Mouse (Mus musculus) liver, embryonic 11.5 days (tissue): ENCODE measurements around the gene Hist1h1e. TPM values are rescaled to one million over a fixed set of nuclear protein-coding genes. Genes with fewer than 3 reads are reported as not detected.
"Not testable (repeated sequence)": the region's sequence is repeated elsewhere in the genome, so short reads cannot be mapped to it uniquely, and the experiment has no call there.

Experiments
- ATAC-seq: fragments of 200-750 bp; cut with Nextera tagmentation; replicated peaks from 2 replicates; pipeline ENCODE4 v1.8.0; 2017; ENCODE audit warnings: moderate number of reproducible peaks, mild to moderate bottlenecking, moderate TSS enrichment, moderate library complexity; ENCODE audit not compliant: low FRiP score
- DNase-seq: peaks from one replicate; pipeline ENCODE4 v3.0.0-alpha.2; 2017; ENCODE audit warnings: low spot score
- H3K27ac ChIP-seq: fragments of 300-500 bp; sonication (generic); 2 replicates; pipeline ENCODE4 v1.5.1; 2014; ENCODE audit warnings: mild to moderate bottlenecking, low read depth, low read length, control low read depth
- H3K27me3 ChIP-seq: fragments of 300-500 bp; sonication (generic); replicated peaks from 2 replicates; pipeline ENCODE4 v1.6.1; 2014; ENCODE audit warnings: low read length, mixed read lengths; ENCODE audit not compliant: control insufficient read depth, insufficient read depth
- H3K36me3 ChIP-seq: fragments of 300-500 bp; sonication (generic); 2 replicates; pipeline ENCODE4 v1.6.1; 2014; ENCODE audit warnings: mild to moderate bottlenecking, low read length, moderate library complexity, mixed read lengths; ENCODE audit not compliant: control insufficient read depth, insufficient read depth
- H3K4me1 ChIP-seq: fragments of 300-500 bp; sonication (generic); replicated peaks from 2 replicates; pipeline ENCODE4 v1.6.1; 2014; ENCODE audit warnings: low read length, mixed read lengths; ENCODE audit not compliant: control insufficient read depth, insufficient read depth
- H3K4me2 ChIP-seq: fragments of 300-500 bp; sonication (generic); 2 replicates; pipeline ENCODE4 v1.6.1; 2014; ENCODE audit warnings: mild to moderate bottlenecking, control low read depth, moderate library complexity
- H3K4me3 ChIP-seq: fragments of 300-500 bp; sonication (generic); 2 replicates; pipeline ENCODE4 v1.5.1; 2014; ENCODE audit warnings: low read depth, low read length, control low read depth
- H3K9ac ChIP-seq: fragments of 300-500 bp; sonication (generic); 2 replicates; pipeline ENCODE4 v1.6.1; 2014; ENCODE audit warnings: low read depth, low read length, control low read depth
- H3K9me3 ChIP-seq: fragments of 300-500 bp; sonication (generic); 2 replicates; pipeline ENCODE4 v1.6.1; 2016; ENCODE audit warnings: low read length, inconsistent platforms, mixed read lengths; ENCODE audit not compliant: control insufficient read depth
- WGBS: fragments of 180-500 bp; shearing (Covaris S2); extraction: QIAGEN DNeasy Blood & Tissue Kit; methylation state at CpG from one replicate; pipeline ENCODE4 v1.1.7; 2014; 5-methylcytosine and 5-hydroxymethylcytosine counted together
- microRNA-seq: library from miRNA; unstranded; fragments of <30 nt; microRNA quantifications from one replicate; pipeline ENCODE4, GENCODE M21; 2017; ENCODE audit warnings: borderline number of aligned reads
- polyA plus RNA-seq: library from polyadenylated mRNA; unstranded; fragments of >200 nt; fragmentation: Nextera tagmentation; extraction: Ambion mirVana; gene quantifications from 2 replicates; pipeline ENCODE4 v1.2.1, GENCODE M21; 2014

Gene Hist1h1e
- polyA plus RNA-seq, 1 experiment from 2014 or later: 21.2 TPM

DNA sequence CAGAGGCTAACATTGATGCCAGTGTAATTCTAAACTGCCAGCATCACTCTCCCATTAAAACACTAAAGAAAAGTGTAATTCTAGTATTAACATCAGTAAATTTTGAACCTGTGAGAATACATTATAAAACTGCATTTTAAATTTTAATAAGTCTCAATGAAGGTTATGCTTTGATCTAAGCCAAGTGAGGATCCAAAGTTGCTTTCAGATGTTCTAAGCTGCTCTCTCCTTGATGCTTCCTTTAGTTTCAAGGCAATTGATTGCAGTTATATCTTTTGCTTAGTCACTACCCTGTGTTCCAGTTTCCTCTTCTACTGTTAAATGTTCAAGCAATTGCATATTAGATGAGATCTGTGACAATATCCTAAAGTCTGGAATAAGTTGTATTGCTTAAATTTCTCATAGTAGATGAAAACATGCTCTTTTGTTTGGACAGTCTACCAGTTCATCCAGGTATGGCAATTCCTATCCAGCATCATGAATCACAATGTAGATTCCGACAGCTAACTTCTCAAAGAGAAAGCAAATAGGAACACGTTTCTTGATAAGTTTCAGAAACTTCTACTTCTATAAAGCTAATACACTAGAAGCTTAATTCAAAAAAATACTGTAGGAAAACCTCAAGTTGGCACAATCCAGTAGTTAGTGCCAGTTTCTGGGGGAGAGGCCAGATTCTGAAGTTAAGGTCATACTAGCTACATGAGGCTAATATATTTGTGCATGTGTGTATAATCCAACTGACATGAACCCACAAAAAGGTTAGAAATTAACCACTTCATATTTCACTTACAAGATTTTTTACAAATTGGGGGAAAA is 49.9 kb downstream of the Hist1h1e start:
- Histone ChIP-seq H3K36me3 (no peaks in the 10 kb centered on the region), H3K4me1 (peaks cover 7% of the 10 kb centered on the region), H3K27me3 (no peaks in the 10 kb centered on the region), H3K9me3 (no peaks in the 10 kb centered on the region), H3K4me3 (peak overlapping the region; percentile 50), H3K9ac (peak overlapping the region; percentile 79), H3K27ac (peak overlapping the region; percentile 98), H3K4me2 (peak overlapping the region; percentile 73)
- 32% methylated on average over 2 of the region's 2 CpGs for WGBS
- ATAC-seq (no peak), DNase-seq (no peak)

DNA sequence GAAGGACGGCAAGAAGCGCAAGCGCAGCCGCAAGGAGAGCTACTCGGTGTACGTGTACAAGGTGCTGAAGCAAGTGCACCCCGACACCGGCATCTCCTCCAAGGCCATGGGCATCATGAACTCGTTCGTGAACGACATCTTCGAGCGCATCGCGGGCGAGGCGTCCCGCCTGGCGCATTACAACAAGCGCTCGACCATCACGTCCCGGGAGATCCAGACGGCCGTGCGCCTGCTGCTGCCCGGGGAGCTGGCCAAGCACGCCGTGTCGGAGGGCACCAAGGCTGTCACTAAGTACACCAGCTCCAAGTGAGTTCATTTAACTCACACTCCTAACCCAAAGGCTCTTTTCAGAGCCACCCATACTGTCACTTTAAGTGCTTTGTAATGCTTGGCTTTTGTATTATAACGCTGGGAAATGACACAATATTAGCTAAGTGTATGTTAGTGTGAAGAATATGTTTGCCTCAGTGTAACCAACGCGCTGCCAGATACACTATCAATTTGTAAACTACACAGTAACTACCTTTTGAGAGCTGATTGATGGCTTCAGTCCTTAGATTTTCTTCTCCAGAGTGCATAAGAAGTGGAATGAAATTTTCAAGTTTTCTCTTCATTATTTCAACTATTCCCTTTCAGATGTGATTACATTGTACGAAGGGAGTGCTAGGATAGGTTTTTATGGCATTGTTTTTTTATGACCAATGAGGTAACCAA is 50.7 kb downstream of the Hist1h1e start:
- peak; percentile 10 for ATAC-seq
- under 1% methylated on average over 9 of the region's 34 CpGs for WGBS
- H3K27me3 ChIP-seq, DNase-seq, H3K36me3 ChIP-seq, H3K4me1 ChIP-seq, H3K9me3 ChIP-seq: not testable (repeated sequence)
- H3K4me3 ChIP-seq: peak overlapping the region; percentile 50
- H3K4me2 ChIP-seq: peak overlapping the region; percentile 73
- H3K27ac ChIP-seq: peak overlapping the region; percentile 98
- peak overlapping the region; percentile 79 for H3K9ac ChIP-seq

DNA sequence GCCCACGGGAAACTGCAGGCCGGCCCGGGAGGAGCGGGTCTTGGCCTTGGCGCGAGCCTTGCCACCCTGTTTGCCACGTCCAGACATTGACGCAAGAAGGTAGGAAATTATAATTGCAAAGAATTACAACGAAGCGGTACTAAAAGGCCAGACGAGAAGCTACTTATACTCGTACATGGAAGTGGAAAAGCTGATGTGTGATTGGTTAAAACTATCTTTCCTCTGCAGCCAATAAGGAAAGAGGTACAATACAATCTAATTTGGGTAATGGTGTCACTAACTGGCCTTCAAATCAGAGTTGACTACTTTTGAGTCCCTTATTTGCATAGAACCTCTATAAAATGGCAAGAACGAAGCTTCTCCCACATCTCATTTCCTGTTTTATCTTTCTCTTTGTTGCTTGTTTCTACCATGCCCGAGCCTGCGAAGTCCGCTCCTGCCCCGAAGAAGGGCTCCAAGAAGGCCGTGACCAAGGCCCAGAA is 51.3 kb downstream of the Hist1h1e start, which contains the start of the genes Hist1h2ae and Hist1h2bg:
Hist1h2ae (minus strand) TSS at position 199 of the 482 bp plus-strand sequence.
Hist1h2bg (plus strand) TSS at position 375 of the 482 bp plus-strand sequence.
- peak within 1 kb of the TSS; percentile 98 for H3K27ac ChIP-seq
- peak within 1 kb of the TSS; percentile 50 for H3K4me3 ChIP-seq
- no peaks in the 10 kb centered on the region for H3K9me3 ChIP-seq
- DNase-seq (peak; percentile 77), ATAC-seq (peak; percentile 82)
- peak within 1 kb of the TSS; percentile 79 for H3K9ac ChIP-seq
- no peaks in the 10 kb centered on the region for H3K27me3 ChIP-seq
- no peaks in the 10 kb centered on the region for H3K4me1 ChIP-seq
- WGBS: 0% methylated on average over 18 of the region's 18 CpGs
- peak within 1 kb of the TSS; percentile 73 for H3K4me2 ChIP-seq
- H3K36me3 ChIP-seq: no peaks in the 10 kb centered on the region

Small RNAs within 50 kb of the gene (microRNA-seq; reads per million reads assigned to microRNA genes)
- 1.1 reads per million for gene Gm44359
- gene Gm44394: 1.8 reads per million

Other genes with a start within 250 kb of the Hist1h1e start
- 13.1 and 13.4 TPM in 2 replicates for gene Abt1, start 198.7 kb downstream of the Hist1h1e start, polyA plus RNA-seq
- 1.8 and 2.2 TPM in 2 replicates for gene Btn1a1, start 156.7 kb downstream of the Hist1h1e start, polyA plus RNA-seq
- gene Btn2a2, start 133.7 kb downstream of the Hist1h1e start, polyA plus RNA-seq: 0.08 and 0.32 TPM in 2 replicates
- 3.3 and 4.3 TPM in 2 replicates for gene Hist1h4h, start 91.5 kb downstream of the Hist1h1e start, polyA plus RNA-seq
- 1.1 and 5.1 TPM in 2 replicates for gene Hist1h2af, start 88.7 kb downstream of the Hist1h1e start, polyA plus RNA-seq
- 5.2 TPM in 2 replicates for gene Hist1h3g, start 87.1 kb downstream of the Hist1h1e start, polyA plus RNA-seq
- gene Hist1h2bh, start 79.2 kb downstream of the Hist1h1e start, polyA plus RNA-seq: 1.6 and 1.7 TPM in 2 replicates
- 0.42 and 0.62 TPM in 2 replicates for gene Hist1h3f, start 78.5 kb downstream of the Hist1h1e start, polyA plus RNA-seq
- gene Hist1h4f, start 70.9 kb downstream of the Hist1h1e start, polyA plus RNA-seq: 0.66 and 1.4 TPM in 2 replicates
- 0.68 and 0.82 TPM in 2 replicates for gene Hist1h1d, start 69.3 kb downstream of the Hist1h1e start, polyA plus RNA-seq
- gene Hist1h3e, start 60.2 kb downstream of the Hist1h1e start, polyA plus RNA-seq: 3.5 and 5.6 TPM in 2 replicates
- gene Hist1h2ae, start 51.3 kb downstream of the Hist1h1e start, polyA plus RNA-seq: 61.3 and 62.9 TPM in 2 replicates
- gene Hist1h2bg, start 51.2 kb downstream of the Hist1h1e start, polyA plus RNA-seq: 5.7 and 6.3 TPM in 2 replicates
- gene Hist1h2bf, start 48.4 kb downstream of the Hist1h1e start, polyA plus RNA-seq: 1.8 TPM in 2 replicates
- 0.84 and 0.92 TPM in 2 replicates for gene Hist1h2ad, start 48.2 kb downstream of the Hist1h1e start, polyA plus RNA-seq
- 7.7 and 8.5 TPM in 2 replicates for gene Hist1h3d, start 46.8 kb downstream of the Hist1h1e start, polyA plus RNA-seq
- 92.8 and 99.3 TPM in 2 replicates for gene Hist1h4d, start 41.0 kb downstream of the Hist1h1e start, polyA plus RNA-seq
- gene Hist1h2be, start 1.4 kb downstream of the Hist1h1e start, polyA plus RNA-seq: 4.4 TPM in 2 replicates
- gene Hist1h2ac, start 61.4 kb upstream of the Hist1h1e start, polyA plus RNA-seq: 0.79 and 1.5 TPM in 2 replicates
- 31.9 and 35.7 TPM in 2 replicates for gene Hist1h2bc, start 61.6 kb upstream of the Hist1h1e start, polyA plus RNA-seq
- gene Hist1h1t, start 73.3 kb upstream of the Hist1h1e start, polyA plus RNA-seq: not detected in 2 replicates
- 5.1 and 5.2 TPM in 2 replicates for gene Hist1h4c, start 75.9 kb upstream of the Hist1h1e start, polyA plus RNA-seq
- gene Hfe, start 88.3 kb upstream of the Hist1h1e start, polyA plus RNA-seq: 6.1 and 7.2 TPM in 2 replicates
- gene Hist1h1c, start 116.2 kb upstream of the Hist1h1e start, polyA plus RNA-seq: 24.2 and 25.8 TPM in 2 replicates
- gene Hist1h3c, start 123.0 kb upstream of the Hist1h1e start, polyA plus RNA-seq: 6.1 and 6.7 TPM in 2 replicates
- gene Hist1h2bb, start 124.2 kb upstream of the Hist1h1e start, polyA plus RNA-seq: 3.1 and 4.6 TPM in 2 replicates
- 38.5 and 42.1 TPM in 2 replicates for gene Hist1h2ab, start 128.6 kb upstream of the Hist1h1e start, polyA plus RNA-seq
- gene Hist1h3b, start 129.7 kb upstream of the Hist1h1e start, polyA plus RNA-seq: 5.5 and 8.3 TPM in 2 replicates
- gene Hist1h4b, start 134.5 kb upstream of the Hist1h1e start, polyA plus RNA-seq: 4.0 TPM in 2 replicates
- gene Hist1h4a, start 138.7 kb upstream of the Hist1h1e start, polyA plus RNA-seq: 0.57 TPM in 1 of 2 replicates, not detected in the other
- gene Hist1h3a, start 139.8 kb upstream of the Hist1h1e start, polyA plus RNA-seq: 4.2 and 8.8 TPM in 2 replicates
- 2.8 and 3.9 TPM in 2 replicates for gene Hist1h1a, start 141.1 kb upstream of the Hist1h1e start, polyA plus RNA-seq
- not detected in 2 replicates for gene Trim38, start 147.4 kb upstream of the Hist1h1e start, polyA plus RNA-seq
- 0.26 and 0.56 TPM in 2 replicates for gene Slc17a2, start 184.4 kb upstream of the Hist1h1e start, polyA plus RNA-seq
- gene Slc17a3, start 216.9 kb upstream of the Hist1h1e start, polyA plus RNA-seq: 0.36 and 0.43 TPM in 2 replicates
- gene Slc17a1, start 245.2 kb upstream of the Hist1h1e start, polyA plus RNA-seq: not detected in 2 replicates